Mouse (Mus musculus): ENCODE data around the gene Inf2.

Inf2 gene

GRCm38 (mm10) chr12:112663303-112663702 lies 74.7 kb downstream of the Inf2 start:
- DNase-seq, result no peak

GRCm38 (mm10) chr12:112663716-112664115 lies 75.1 kb downstream of the Inf2 start:
- DNase-seq, result no peak

- DNase-seq, result no peak
Observed at GRCm38 (mm10) chr12:112664124-112664523, 75.5 kb downstream of the Inf2 start.

DNA sequence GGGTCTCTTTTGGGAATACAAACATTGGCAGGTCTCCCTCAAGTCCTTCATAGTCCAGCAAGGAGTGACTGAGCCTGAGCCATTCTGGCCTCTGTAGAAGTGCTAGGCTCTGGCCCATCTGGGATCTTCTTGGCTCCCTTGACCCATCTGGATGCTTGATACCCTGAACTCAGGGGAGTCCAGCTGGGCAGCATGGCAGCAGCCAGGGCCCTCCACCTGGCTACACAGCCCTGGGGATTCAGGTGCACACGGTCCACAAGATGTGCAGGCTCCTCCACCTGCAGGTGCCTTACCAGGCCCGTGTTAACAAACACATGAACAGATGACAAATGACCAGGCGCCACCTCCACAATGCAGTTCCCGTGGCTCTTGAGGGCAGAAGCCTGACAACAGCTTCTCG lies 76.1 kb downstream of the Inf2 start:
- DNase-seq, result no peak
